Mouse (Mus musculus): ENCODE results near the gene B3galt1. TPM values are rescaled to one million over a fixed set of nuclear protein-coding genes. Genes with fewer than 3 reads are reported as not detected.

B3galt1 gene
- polyA plus RNA-seq (2012; rRNA removed): 0.42 and 1.3 TPM in 2 replicates

DNA sequence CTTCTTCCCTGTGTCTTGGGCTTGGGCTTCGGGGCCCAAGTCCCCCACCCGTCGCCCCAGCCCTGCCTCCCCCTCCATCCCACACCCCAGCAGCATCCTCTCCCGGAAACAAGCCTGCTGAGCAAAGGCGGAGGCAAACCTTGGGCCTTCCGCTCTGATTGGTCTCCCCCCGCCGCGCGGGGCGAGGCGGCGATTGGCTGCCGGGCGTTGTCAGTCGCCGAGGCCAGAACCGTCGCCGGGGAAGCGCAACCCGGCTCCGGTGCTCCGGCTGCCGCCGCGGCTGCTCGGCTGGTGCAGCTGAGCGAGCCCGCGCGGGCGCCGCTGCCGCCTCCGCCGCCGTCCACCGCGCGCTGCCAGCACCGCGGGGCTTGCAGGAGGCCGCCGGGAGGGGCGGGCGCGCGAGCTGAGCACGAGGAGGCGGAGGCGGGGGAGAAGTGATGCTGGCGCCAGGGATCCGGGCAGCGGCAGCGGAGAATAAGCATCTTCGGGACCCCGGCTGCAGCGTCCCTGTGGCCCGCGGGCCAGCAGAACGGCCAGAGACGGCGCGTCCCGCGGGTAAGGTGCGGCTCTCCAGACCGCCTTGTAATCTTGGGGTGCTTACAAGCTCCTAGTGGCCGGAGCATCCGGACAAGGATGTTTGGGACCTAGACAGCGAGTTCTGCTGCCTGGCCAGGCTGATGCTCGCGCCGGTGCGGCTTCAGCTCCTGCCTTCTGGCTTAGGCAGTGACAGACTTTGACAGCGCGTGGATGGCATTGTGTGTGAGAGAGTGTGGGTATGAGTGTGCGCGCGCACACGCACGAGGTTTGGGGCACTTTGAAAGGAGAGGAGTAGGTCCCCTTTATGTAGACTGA is at the start of gene B3galt1:
B3galt1 (plus strand) TSS at position 392 of the 852 bp plus-strand sequence.
- DNase-seq (ENCODE audit: low read depth): no peak

GRCm38 (mm10) chr2:67516405-67516804 is 49.3 kb upstream of the B3galt1 start:
- no peak for DNase-seq (ENCODE audit: low read depth)

DNA sequence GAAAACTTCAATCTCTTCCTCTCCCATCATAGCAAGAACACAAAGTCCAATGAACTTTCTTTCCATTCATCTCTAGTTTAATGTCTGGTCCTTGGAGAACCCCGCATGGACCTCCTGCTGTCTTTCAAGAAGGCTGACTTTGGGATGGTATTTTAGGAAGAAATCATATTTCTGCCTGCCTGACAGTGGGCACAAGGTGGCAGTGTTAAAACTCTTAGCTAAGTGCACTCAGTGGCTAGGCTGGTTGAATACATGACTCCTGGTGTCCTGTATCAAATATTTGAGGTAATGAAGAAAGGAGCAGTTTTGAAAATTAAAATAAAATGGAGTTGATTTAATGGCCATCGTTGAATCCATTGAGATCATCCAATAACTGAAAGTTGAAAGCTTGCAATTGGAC is 30.3 kb upstream of the B3galt1 start:
- no peak for DNase-seq (ENCODE audit: low read depth)

DNA sequence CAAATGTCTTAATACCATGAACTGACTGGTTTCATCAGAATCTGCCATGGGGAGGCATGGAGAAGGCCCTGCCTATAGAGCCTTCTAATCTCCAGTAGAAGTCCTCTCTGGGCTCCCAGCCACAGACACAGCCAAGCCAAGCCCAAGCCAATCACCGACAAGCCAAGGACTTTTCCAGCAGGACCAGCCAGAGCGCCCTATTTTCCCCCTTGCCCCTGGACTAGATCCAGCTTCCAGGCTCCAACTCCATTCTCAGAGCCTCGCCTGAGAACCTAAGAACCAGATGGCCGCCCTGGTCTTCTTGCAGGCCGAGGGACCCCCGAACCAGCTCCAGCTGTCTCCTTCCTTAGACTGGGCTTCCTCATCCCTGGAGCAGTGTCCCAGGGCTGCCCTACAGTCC is 26.2 kb upstream of the B3galt1 start:
- no peak for DNase-seq (ENCODE audit: low read depth)

- no peak for DNase-seq (ENCODE audit: low read depth)
Measured at GRCm38 (mm10) chr2:67541957-67542696, 23.5 kb upstream of the B3galt1 start.

DNA sequence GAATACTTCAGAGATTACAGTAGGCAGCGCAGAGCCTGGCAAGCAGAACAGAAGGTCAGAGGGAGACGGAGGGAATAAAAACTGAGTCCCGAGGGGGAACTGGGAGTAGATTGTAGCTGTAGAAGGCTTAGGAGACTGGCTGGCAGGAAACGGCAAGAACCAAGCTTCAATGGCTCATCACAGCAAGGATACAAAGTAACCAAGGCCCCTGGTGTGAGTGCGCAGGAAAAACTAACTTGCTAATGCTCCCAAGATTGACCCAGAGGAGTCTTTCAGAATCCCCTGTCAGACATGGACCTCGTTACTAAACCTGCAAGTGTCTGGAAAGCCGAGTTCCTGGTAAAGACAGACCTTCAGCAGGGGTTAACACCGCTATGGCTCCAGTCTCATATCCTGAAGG is 21.2 kb upstream of the B3galt1 start:
- no peak for DNase-seq (ENCODE audit: low read depth)

DNA sequence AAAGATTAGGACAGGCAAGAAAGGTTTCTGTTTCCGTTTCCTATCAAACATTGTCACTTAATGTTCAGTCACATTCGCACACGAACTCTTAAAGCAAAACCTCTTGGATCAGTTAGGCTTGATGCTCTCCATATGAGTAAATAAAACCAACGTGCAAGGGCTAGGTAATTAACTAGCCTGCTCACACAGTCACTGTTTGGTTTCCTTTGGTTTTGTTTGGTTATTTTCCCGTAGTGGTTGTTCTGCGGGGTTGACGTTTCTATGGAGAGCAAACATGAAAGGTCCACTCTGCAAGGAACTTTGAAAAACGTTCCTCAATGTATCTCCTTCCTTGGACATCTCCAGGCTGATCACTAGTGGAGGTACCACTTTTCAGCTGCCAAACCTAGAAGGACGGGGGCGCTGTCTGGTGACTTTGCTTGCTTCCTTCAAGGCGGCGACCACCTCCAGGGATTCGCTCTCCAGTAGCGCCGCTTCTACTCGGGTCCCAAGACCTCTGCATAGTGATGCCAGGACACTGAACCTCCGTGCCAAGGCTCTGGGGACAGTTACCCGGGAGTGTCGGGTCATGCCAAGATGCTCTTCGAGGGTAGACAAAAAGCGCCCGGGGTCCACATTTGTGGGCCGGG is 706 bp upstream of the B3galt1 start:
- DNase-seq (ENCODE audit: low read depth): no peak

- DNase-seq (ENCODE audit: low read depth): no peak
Measured at GRCm38 (mm10) chr2:67566566-67566965, 895 bp downstream of the B3galt1 start.

GRCm38 (mm10) chr2:67567141-67567680 is 1.5 kb downstream of the B3galt1 start:
- no peak for DNase-seq (ENCODE audit: low read depth)

- no peak for DNase-seq (ENCODE audit: low read depth)
Measured at GRCm38 (mm10) chr2:67576634-67577033, 11.0 kb downstream of the B3galt1 start.

DNA sequence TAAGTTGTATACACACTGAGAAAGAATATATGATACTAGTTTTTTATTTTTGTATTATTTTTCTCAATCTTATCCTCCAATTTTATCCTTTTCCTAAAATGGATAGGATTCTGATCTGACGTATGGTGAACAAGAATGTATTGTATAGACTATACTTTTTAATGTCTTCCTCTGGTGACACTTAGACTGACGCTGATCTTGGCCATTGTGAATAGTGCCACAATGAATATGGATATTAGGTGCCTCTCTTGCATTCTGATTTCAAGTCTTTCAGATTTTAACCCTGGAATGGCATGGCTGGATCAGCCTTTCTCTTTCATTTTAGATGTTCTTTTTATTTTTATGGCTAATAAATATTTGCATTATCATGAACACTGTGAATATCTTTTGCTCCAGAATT is 17.4 kb downstream of the B3galt1 start:
- DNase-seq (ENCODE audit: low read depth): no peak

DNA sequence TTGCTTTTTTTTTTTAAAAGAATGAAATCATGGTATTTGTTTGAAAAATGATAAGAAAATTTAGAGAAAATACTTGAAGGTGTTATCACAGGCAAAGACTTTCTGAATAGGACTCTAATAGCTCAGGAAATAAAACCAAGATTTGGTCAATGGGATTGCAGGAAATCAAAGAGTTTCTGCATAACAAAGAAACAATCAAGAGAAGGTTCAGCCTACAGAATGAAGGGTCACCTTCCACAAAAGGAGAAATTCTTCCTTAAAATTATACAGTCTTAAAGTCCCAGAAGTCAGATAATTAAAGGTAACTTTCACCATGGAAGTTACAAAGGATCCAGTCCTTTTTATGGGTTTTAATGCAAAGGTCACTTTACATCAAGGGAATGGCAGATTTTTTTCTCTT is 24.7 kb downstream of the B3galt1 start:
- DNase-seq (ENCODE audit: low read depth): no peak

DNA sequence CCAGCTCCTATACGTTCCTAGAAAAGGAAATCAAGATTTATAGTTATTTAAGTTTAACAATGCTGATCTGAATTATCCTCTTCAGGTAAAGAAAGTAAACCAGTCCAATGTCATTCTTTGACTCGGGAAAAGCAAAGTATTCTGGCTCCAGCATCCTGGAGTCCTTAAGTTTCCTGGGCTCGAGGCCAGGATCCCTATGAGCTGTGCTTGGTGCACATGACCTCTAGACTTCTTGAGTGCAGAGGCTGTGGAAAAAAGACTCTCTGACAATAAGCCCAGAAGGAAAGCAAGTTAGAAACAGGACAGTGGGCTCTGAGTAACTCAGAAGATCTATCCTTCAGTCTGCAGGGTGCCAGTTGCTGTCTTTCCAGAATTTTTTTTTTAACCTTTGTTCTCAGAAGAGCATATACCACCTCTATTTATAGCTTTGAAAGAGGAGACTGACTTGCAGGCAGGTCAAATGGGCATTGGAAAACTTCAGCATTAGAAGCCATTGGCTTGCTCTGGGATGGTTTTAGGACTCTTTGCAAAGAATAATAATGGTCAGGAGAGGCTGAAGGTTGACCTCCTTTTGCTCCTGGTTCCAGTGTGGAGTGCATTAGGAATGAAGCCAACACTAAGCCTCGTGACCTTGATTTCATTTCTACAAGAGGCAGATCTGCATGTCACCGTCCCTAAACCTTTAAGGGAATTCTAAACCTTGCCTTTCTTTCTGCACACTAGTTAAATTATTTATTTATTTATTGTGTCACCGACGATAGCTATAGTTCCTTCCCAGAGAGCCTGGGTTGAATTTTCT is 26.4 kb downstream of the B3galt1 start:
- no peak for DNase-seq (ENCODE audit: low read depth)

DNA sequence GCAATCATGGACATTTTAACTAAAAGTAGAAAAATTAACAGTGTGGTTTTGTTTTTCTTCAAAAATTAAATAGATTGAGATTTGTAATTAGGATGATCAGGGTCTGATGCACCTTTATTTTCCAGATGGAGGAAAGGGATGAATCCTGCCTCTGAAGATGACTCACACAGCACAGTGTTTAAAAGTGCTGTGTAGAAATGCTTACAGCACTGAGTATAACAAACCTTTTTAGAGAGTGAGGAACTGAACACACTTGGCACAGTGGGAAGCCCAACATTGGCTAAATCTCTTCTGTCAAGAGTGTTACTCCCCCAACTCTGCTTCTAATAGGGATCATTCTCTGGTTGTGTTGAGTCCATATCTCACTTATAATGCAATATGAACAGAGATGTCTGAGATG is 57.2 kb downstream of the B3galt1 start:
- no peak for DNase-seq (ENCODE audit: low read depth)

DNA sequence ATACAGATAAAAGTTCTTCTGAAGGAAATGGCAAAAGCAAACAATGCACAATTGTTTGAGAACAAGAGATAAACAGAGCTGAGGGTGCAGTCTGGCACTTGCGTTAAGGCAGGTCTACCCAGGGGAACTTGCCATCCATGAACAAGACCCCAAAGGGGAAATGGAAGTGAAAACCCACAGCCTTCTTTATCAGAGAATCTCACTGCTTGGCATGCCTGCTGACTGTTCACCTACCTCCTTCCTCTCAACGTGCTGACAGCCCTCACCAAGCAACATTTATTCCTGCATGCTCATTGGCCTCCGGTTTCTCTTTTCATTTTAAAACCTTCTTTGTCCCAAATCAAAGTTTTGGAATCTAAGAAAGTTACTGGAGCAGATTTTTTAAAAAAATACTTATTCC is 62.0 kb downstream of the B3galt1 start:
- no peak for DNase-seq (ENCODE audit: low read depth)

DNA sequence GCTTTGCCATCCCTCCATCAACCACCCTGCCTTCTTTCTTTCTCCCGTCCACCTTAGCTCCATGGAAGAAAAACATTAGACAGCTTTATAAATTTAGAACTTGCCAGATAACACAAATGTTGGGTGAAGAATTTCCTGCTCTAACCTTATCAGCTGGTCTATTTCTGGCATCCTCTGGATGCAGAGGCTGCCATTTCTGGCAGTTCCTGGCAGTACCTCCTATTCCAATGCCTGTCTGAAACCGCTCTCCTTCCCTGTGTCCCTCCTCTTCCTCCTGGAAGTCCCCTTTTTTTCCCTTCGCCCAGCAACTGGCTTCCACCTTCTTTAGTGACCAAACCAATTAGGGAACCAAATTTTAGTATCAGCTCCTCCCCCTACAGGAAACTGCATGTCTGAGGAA is 62.6 kb downstream of the B3galt1 start:
- DNase-seq (ENCODE audit: low read depth): no peak

- no peak for DNase-seq (ENCODE audit: low read depth)
Measured at GRCm38 (mm10) chr2:67654847-67655246, 89.2 kb downstream of the B3galt1 start.

DNA sequence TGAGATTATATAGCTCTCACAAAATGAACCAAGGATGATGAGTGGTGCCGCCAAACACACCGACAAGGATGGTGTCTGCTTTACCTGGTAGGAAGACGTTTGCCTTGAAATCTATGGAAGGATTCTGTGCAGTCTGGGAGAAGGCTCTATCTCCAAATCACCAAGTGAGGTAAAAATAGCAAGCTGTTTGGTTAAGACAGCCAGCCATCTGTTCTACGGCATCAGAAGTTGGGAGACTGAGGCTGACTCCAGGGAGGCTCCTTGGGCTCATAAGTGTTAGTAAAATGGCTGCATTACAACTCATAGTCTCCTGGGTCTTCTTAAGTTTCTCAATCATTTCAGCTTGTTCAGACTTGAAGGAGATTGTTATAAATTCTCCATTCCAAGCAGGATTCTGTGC is 91.7 kb downstream of the B3galt1 start:
- no peak for DNase-seq (ENCODE audit: low read depth)

DNA sequence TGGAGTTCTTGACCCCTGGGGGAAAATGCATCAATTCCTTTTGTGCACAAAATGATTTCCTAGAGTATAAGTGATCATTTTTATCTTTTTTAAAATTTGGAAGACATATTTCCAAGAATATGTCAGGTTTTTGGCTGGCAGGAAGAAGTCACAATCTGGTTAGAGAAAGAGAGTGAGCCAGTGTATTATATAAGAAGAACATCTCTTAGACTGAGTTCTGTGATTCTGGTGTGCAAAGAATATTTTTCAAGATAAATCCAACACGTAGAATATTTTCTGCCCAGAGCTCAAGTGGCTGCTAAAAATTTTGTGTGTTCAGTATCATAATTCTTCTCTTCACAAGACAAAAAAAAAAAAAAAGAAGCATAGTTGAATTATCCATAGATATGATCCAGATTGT is 92.4 kb downstream of the B3galt1 start:
- DNase-seq (ENCODE audit: low read depth): no peak

- DNase-seq (ENCODE audit: low read depth): no peak
Measured at GRCm38 (mm10) chr2:67671721-67672120, 106.0 kb downstream of the B3galt1 start.

GRCm38 (mm10) chr2:67677697-67678096 is 112.0 kb downstream of the B3galt1 start:
- no peak for DNase-seq (ENCODE audit: low read depth)

DNA sequence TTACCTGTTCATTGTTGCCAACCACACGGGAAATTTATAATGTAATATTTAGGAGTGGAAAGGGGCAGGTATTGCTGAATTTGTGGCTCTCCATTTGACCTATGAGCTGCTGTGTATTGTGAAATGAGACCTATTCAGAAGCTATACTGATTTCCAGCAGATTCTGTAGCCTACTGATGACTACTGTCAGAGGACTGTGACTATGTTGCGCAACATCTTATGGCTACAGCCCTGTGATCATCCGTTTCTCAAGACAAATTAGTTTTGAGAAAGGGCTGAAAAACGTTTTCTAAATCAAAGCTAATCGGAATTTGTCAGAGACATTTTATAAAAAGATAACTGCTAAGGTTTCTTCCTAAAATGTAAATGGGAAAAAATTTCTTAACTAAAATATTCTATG is 158.6 kb downstream of the B3galt1 start:
- DNase-seq (ENCODE audit: low read depth): no peak

Measured in gonadal fat pad, adult 2 months (tissue).